ENCODE assay signal across 8 mouse cellular contexts in the genomic region with DNA sequence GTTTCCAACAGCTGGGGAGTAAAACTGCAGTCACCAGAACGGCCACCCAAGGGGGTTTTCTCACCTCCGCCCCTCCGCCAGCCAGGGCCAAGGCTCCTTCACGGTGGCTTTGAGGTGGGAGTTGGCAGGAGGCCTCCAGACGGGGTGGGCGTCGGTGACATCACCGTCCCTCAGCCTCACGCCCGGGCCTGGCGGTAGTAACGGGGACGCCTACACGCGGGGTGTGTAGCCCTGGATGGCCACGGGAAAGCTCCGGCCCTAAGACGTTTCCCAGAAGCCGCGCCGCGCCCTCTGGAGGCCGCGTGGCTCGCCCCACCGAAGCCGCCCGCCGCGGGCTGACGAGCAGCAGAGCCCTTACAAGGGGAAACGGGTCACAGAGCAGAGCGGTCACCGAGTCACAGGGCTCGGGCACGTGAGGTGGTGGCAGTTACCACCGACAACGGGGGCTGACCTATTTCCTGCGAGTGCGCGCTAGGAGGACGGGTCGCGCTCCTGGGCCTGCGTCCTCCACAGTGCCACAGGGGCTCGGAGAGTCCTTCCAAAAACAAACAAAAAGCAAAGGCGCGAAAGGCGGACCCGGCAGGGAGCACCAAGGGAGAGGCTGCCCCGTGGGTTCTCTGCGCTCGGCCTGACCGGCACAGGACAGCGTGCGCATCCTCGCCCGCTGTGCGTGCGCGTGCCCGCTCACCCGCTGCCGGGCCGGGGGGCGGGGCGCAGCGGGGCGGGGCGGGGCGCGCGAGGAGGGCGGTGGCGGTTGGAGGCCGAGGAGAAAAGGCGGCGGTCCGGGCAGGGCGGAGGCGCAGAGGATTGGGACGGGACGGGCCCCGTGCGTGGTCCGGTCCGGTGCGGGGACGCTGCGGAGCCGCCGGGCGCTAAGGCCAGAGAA. TPM values are rescaled to one million over a fixed set of nuclear protein-coding genes. Genes with fewer than 3 reads are reported as not detected.
DNase-seq lines count a peak whose midpoint lies in the region; ATAC-seq lines count a peak whose summit lies in the region.

A gene (plus strand): TSS at position 753 of the 886 bp plus-strand sequence.

- under 1% methylated on average over 80 of the region's 93 CpGs for WGBS in forebrain, embryonic 10.5 days
- WGBS in heart, embryonic 15.5 days, result under 1% methylated on average over 81 of the region's 93 CpGs
- under 1% methylated on average over 62 of the region's 93 CpGs for WGBS in liver, embryonic 12.5 days (ENCODE audit: insufficient replicate concordance)

- H3K9ac ChIP-seq in heart, embryonic 15.5 days, result peak within 1 kb of the TSS; percentile 96
- H3K9ac ChIP-seq in liver, embryonic 12.5 days, result peak within 1 kb of the TSS; percentile 100

- peak within 1 kb of the TSS; percentile 94 for H3K4me3 ChIP-seq in forebrain, embryonic 10.5 days
- peak within 1 kb of the TSS; percentile 72 for H3K4me3 ChIP-seq in heart, embryonic 15.5 days
- H3K4me3 ChIP-seq in liver, embryonic 12.5 days, result peak within 1 kb of the TSS; percentile 99

- peak within 1 kb of the TSS; percentile 99 for H3K27ac ChIP-seq in forebrain, embryonic 10.5 days
- peak within 1 kb of the TSS; percentile 100 for H3K27ac ChIP-seq in heart, embryonic 15.5 days
- H3K27ac ChIP-seq in liver, embryonic 12.5 days, result peak within 1 kb of the TSS; percentile 97

- peak within 1 kb of the TSS; percentile 92 for H3K4me2 ChIP-seq in heart, embryonic 15.5 days
- H3K4me2 ChIP-seq in liver, embryonic 12.5 days, result peak within 1 kb of the TSS; percentile 95

- DNase-seq in CD8-positive naive resting alpha-beta T cell, adult 2 months (ENCODE audit: low read depth in 2 of 2, low spot score in 2 of 2), result peak; percentile 82 to 84
- DNase-seq in c-Kit-positive CD71-negative TER-119-negative erythroid progenitor cells, embryonic 14.5 days (ENCODE audit: low read depth), result peak; percentile 68
- peak; percentile 91 for DNase-seq in forebrain, embryonic 10.5 days (ENCODE audit: extremely low spot score, low spot score)
- peak; percentile 95 for DNase-seq in kidney, postnatal 14 days
- peak; percentile 88 for DNase-seq in naive thymus-derived CD4-positive, alpha-beta T cell, adult 2 months (ENCODE audit: low read depth)
- DNase-seq in splenic B cell, adult 2 months (ENCODE audit: low read depth, low spot score), result peak; percentile 88

- peaks cover 4% of the 10 kb centered on the region for H3K9me3 ChIP-seq in forebrain, embryonic 10.5 days
- no peaks in the 10 kb centered on the region for H3K9me3 ChIP-seq in heart, embryonic 15.5 days (replicated peaks)
- H3K9me3 ChIP-seq in liver, embryonic 12.5 days (replicated peaks), result no peaks in the 10 kb centered on the region

- H3K36me3 ChIP-seq in forebrain, embryonic 10.5 days (replicated peaks), result peaks cover 9% of the 10 kb centered on the region
- H3K36me3 ChIP-seq in heart, embryonic 15.5 days, result no peaks in the 10 kb centered on the region
- peaks cover 7% of the 10 kb centered on the region for H3K36me3 ChIP-seq in liver, embryonic 12.5 days
- no peaks in the 10 kb centered on the region for H3K36me3 ChIP-seq in splenic B cell, adult 2 months (ENCODE audit: control insufficient read depth, insufficient read depth, low read length, poor library complexity, severe bottlenecking)

- peak; percentile 93 for ATAC-seq in heart, embryonic 15.5 days (replicated peaks; ENCODE audit: insufficient number of reproducible peaks, insufficient read depth, low FRiP score, low read depth)
- ATAC-seq in liver, embryonic 12.5 days, result peak; percentile 93

- 0 out of 2 replicates have a peak, but pooled peaks cover 3% of the 10 kb centered on the region for H3K27me3 ChIP-seq in forebrain, embryonic 10.5 days (ENCODE audit: poor library complexity, severe bottlenecking)
- no peaks in the 10 kb centered on the region for H3K27me3 ChIP-seq in heart, embryonic 15.5 days
- H3K27me3 ChIP-seq in liver, embryonic 12.5 days (replicated peaks), result no peaks in the 10 kb centered on the region
- H3K27me3 ChIP-seq in splenic B cell, adult 2 months (ENCODE audit: control insufficient read depth, insufficient read depth, low read length, poor library complexity, severe bottlenecking), result peaks cover 2% of the 10 kb centered on the region; the same call in 1 of the 2 replicates

- peaks cover 20% of the 10 kb centered on the region for H3K4me1 ChIP-seq in forebrain, embryonic 10.5 days
- peaks cover 10% of the 10 kb centered on the region for H3K4me1 ChIP-seq in heart, embryonic 15.5 days (replicated peaks)
- H3K4me1 ChIP-seq in liver, embryonic 12.5 days, result peaks cover 29% of the 10 kb centered on the region

RNA-seq across cellular contexts. Expression of the gene that starts here (rescaled TPM):
- polyA plus RNA-seq in forebrain, embryonic 10.5 days (2016; fragmentation: Nextera tagmentation; extraction: Ambion mirVana), result 49.5 and 53.1 TPM in 2 replicates
- 31.1 and 32.1 TPM in 2 replicates for polyA plus RNA-seq in heart, embryonic 15.5 days (2015; fragmentation: Nextera tagmentation; extraction: Ambion mirVana)
- 48.3 and 49.4 TPM in 2 replicates for polyA plus RNA-seq in liver, embryonic 12.5 days (2016; fragmentation: Nextera tagmentation; extraction: Ambion mirVana)

Comparison
In these comparisons a context has a peak if more than half of its experiments do, and no peak if none do; other contexts are left out.
1. Peak in every context shown above with its lines: DNase-seq, ATAC-seq, H3K4me3 ChIP-seq and H3K27ac ChIP-seq.